Mouse (Mus musculus) E14TG2a.4 (cell line): ENCODE results near the gene Cyb5r3.

Experiments
- H3K27me3 ChIP-seq: 2 replicates; pipeline ENCODE4 v1.6.1; 2014; ENCODE audit warnings: low read length, control low read depth; ENCODE audit not compliant: insufficient read depth
- H3K36me3 ChIP-seq: 2 replicates; pipeline ENCODE4 v1.6.1; 2014; ENCODE audit warnings: low read length, control low read depth; ENCODE audit not compliant: insufficient read depth
- H3K4me1 ChIP-seq: replicated peaks from 2 replicates; pipeline ENCODE4 v1.6.1; 2014; ENCODE audit warnings: low read depth, low read length, control low read depth
- H3K4me3 ChIP-seq: replicated peaks from 2 replicates; pipeline ENCODE4 v1.5.1; 2014; ENCODE audit warnings: mild to moderate bottlenecking, low read length
- H3K9me3 ChIP-seq: 2 replicates; pipeline ENCODE4 v1.6.1; 2014; ENCODE audit warnings: low read length, control low read depth
- CTCF ChIP-seq: conservative IDR thresholded peaks from 2 replicates; pipeline ENCODE4 v1.5.1; 2014; ENCODE audit warnings: low read length
- NANOG ChIP-seq: IDR thresholded peaks from 2 replicates; pipeline ENCODE4 v1.6.1; 2014; ENCODE audit warnings: borderline replicate concordance, low read length, mixed read lengths
- POU5F1 ChIP-seq: IDR thresholded peaks from 2 replicates; pipeline ENCODE4 v1.6.1; 2014; ENCODE audit warnings: low read length, borderline replicate concordance

Cyb5r3 gene

DNA sequence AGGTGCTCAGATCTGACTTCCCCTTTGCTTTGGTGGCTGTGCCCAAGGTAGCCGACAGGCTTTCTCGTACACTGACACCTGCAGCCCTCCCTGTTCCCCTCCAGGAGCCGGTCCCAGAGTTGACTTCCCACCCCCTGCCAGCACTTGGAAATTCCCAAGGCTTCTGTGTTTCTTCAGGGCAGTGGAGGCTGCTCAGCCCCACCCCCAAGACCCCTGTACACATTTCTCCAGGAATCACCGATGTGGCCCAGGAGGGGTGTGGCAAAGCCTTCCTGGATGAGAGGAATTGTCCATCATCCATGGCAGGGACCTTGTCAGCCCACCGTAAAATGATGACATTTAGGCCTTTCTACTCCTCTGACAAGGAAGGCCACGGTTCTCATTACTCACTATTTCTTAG lies 61.1 kb downstream of the Cyb5r3 start:
- Histone ChIP-seq H3K4me3 (no peak overlapping the region), H3K4me1 (peaks cover 35% of the 10 kb centered on the region), H3K36me3 (peaks cover 37% of the 10 kb centered on the region), H3K27me3 (no peaks in the 10 kb centered on the region), H3K9me3 (peaks cover 45% of the 10 kb centered on the region)
- TF ChIP-seq NANOG = no peak
- TF ChIP-seq POU5F1 = no peak
- no peak for TF ChIP-seq CTCF

- peaks cover 30% of the 10 kb centered on the region for H3K4me1 ChIP-seq
- H3K4me3 ChIP-seq = no peak overlapping the region
- peaks cover 31% of the 10 kb centered on the region for H3K36me3 ChIP-seq
- no peaks in the 10 kb centered on the region for H3K27me3 ChIP-seq
- peaks cover 36% of the 10 kb centered on the region for H3K9me3 ChIP-seq
- TF ChIP-seq CTCF = no peak
- TF ChIP-seq NANOG = no peak
- TF ChIP-seq POU5F1 = no peak
These were observed 64.6 kb downstream of the Cyb5r3 start for GRCm38 (mm10) chr15:83107814-83108213.

DNA sequence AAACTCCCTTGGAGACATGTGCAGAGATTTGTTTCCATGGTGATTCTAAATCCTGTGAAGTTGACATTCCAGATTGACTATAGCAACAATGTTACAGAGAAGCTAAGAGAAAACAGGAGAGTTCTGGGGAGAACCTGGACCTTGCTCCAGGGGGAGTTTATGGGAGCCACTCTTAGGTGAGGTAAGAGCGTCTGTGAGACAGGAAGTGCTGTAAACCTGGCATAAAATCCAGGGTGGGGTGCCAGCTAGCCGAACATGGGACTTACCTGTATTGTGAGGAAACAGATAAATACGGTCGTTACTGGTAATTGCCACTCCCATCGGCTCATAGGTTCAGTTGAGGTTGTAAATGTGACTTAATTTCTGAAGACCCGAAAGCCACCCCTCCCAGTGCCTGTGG lies 66.0 kb downstream of the Cyb5r3 start:
- Histone ChIP-seq H3K4me1 (peaks cover 44% of the 10 kb centered on the region), H3K36me3 (peaks cover 29% of the 10 kb centered on the region), H3K9me3 (peaks cover 22% of the 10 kb centered on the region), H3K27me3 (no peaks in the 10 kb centered on the region), H3K4me3 (no peak overlapping the region)
- TF ChIP-seq POU5F1 = no peak
- no peak for TF ChIP-seq NANOG
- no peak for TF ChIP-seq CTCF
